Mouse (Mus musculus) adrenal gland, postnatal 14 days (tissue): ENCODE measurements at regions not wholly inside any gene's neighbourhood (a gene's known extent, or its start where the extent isn't known, plus 50 kb on each side); places are given as distances from the start of the nearest gene placed in this dataset.

Source experiments
- DNase-seq: peaks from one replicate; pipeline ENCODE4 v3.0.0; 2021; ENCODE audit warnings: mixed read lengths

DNA sequence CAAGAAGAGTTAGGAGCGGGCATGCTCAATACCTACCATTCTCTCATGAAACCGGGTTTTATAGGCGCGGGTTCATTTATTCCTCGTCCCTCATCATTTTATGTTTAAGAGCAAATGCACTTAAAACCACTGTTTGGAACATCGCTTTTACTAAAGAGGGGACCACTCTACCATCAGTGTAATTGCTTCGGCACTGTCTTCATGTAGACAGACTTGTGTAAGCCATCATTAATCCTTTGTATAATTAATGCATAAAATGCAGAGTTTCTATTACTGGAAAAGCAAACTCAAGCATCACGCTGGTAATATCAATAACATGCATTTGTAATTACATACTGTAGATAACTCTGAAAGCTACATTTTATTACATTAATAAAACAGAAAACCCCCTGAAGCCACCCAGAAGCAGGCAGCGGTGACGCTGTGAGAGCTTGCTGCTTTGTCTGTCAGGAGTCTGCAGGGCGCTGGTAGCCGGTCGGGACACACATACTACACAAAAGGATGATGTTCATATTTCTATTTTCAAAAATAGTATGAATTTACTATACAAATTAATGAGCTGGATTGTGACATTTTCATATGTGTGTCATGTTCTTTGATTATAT, 99.2 kb downstream of the Zfp281 start:
- no peak for DNase-seq

DNA sequence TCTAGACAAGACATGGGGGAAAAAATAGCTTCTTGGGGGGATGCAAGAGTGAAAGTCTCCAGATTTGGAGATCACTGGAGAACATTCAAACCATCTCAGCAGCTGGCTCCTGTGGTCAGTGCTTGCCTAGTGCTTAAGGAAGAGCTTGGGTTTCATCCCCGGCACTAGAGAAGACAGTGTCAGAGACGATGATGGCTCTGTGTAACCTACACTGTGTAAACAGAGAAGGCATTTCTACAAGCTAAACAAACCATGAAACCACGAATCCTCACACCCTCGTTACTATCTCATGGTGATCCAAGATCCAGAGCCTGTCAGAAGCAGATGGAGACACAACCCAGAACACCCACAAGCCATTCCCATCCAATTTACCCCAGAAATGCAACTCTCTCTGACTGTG, 100.5 kb downstream of the Zfp281 start:
- DNase-seq = no peak

DNA sequence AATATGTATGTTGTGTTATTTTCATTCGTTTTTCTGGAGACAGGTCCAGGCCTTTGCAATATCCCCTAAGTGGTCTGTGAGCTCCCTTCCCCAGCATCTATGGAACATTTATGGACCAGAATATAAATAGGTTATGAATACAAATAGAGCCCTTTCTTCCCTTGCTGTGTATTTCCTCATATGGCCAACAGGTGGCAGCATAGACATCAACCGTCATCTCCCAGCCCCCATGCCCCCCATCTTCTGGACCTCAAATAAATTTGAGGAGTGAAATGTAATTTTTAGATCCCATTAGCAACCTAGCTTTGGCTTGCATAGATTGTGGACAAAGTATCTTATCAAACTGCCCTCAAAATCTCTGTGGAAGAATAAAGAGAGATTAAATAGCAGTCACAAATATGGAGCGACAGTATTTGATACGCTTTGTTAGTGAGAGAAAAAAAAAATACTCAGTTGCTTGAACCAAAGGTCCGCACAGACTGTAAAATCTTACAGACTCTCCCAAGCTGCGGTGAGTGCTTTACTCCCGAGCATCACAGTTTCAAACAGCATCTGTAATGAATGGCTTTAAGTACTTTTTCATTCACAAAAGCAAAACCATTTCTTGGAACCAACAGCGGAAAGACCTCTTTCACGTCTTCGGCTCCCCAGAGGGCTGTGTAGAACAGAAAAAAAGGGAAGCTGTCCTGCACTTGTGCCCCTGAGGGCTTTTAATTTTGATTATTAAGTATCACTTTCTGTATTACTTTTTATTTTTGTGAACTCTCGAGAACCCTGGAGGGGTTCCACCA, 101.6 kb downstream of the Zfp281 start:
- no peak for DNase-seq

DNA sequence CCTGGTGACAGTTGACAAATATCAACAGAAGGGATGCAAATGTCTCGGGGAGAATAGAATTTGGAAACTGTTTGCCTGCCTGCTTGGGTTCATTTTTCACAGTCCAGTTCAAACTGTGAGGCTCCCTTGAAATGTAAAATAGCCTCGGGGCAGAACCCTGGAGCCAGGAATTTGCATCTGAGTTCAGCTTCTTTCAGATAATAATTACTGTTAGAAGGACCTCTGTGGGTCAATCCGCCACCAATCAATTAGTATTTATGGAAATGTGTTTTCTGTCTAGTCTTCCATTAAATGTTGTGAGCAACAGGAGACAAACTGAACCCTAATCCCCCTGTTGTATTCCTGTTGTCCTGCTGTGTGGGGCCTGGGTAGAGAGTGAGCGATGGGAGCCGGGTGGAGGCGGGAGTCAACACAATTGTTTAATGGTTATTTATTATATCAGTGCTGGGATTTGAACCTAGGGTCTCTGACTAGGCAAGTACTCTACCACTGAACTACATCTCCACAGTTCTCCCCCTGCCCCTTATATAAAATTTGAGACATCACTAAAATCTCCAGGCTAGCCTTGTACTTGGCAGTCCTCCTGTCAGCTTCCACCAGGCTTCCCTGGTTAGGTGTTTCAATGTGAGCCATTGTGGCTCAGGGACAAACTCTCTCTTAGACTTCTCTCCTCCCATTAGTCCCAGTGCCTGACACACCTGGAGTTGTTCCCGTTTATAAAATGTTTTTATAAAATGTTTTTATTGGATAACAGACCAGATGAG, 103.3 kb downstream of the Zfp281 start:
- DNase-seq = no peak

DNA sequence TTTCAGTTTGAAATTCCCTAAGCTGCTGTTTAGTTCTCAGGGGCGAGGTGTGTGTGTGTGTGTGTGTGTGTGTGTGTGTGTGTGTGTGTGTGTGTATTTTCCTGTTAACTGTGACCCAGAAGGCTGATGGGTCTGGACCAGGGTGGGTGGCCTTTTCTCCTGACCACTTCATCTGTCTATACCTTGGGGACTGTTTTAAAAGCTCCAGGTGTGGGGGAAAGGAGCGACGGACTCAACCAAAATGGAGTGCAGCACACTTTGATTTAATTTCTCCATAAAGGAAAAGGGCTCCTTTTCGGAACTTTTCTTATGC, 103.9 kb downstream of the Zfp281 start:
- DNase-seq = no peak

DNA sequence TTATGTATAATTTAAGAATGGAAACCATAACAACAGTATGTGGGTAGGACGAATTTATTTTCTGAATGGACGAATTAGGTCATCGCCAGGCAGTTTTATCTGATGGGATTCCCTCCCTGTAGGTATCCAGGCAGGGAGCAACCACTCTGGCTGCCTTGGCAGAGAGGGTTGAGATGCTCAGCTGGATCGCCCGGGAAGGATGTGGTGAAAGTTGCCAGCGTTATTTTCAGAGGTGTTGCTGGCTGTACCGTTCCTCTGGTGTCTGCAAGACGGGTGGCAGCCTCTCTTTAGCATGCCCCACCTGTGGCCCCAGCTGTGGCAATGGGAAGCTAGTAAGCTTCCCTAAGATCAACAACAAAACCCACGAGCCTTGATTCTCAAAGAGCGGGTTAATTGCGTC, 105.9 kb downstream of the Zfp281 start:
- DNase-seq = no peak

DNA sequence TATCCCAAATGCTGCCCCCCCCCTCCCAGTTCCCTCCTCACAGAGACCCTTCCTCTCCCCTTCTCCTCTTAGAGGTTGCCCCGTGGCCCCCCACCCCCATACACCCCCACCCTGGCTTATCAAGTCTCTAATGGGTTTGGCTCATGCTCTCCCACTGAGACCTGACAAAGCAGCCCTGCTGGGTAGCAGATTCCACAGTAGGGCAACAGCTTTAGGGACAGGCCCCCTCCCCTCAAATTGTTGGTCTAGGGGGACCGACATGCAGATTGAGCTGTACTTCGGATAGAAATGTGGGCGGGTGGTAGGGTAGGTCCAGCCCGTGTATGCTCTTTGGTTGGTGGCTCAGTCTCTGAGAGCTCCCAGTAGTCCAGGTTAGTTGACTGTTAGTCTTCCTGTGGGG, 113.3 kb downstream of the Zfp281 start:
- DNase-seq = no peak

DNA sequence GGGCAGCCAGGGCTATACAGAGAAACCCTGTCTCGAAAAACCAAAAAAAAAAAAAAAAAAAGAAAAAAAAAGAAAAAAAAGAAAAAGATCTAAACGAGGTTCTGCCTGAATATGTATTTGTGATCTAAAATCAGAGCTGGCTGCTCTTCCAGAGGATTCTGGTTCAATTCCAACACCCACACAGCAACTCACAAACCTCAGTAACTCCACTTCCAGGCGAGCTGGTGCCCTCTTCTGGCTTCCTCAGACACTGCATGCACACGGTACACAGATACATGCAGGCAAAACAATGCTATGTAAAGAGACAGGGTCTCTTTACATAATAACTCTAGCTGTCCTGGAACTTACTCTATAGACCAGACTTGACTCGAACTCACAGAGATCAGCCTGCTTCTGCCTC, 114.8 kb downstream of the Zfp281 start:
- DNase-seq = peak; percentile 60

DNA sequence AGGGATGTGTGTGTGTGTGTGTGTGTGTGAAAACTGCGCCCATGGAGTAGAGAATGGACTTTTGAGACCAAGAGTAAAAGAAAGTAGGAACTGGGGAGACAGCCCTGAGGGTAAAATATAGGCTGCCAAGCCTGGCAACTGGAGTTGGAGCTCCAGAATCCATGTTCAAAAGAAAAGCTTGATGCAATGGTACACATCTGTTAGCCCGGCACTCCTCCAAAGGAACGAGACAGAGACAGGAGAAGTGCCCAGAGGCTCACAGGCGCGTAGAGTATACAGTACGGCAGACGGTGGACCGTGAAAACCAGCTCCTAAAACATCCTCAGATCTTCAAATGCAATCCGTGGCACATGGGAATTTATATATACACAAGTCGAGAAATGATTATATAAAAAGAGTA, 116.4 kb downstream of the Zfp281 start:
- DNase-seq = no peak

DNA sequence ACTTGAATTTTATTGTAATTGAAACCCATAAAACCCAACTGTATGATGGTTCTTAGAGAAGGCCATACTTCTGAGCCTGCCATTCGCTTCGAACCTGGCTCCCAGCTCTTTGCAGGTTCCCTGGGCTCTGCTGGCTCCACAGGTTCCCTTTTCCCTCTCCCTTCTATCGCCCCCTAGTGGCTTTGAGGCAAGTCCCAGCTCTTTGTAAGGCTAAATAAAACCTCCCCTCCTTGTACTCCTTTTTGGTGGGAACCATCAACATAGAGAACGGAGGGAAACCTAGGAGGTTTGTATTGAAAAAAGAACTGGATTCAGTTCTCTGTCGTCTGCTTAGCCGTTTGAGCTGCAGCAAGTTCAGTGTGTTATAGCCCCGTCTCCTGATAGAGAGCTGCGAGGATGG, 124.5 kb downstream of the Zfp281 start:
- peak; percentile 73 for DNase-seq

DNA sequence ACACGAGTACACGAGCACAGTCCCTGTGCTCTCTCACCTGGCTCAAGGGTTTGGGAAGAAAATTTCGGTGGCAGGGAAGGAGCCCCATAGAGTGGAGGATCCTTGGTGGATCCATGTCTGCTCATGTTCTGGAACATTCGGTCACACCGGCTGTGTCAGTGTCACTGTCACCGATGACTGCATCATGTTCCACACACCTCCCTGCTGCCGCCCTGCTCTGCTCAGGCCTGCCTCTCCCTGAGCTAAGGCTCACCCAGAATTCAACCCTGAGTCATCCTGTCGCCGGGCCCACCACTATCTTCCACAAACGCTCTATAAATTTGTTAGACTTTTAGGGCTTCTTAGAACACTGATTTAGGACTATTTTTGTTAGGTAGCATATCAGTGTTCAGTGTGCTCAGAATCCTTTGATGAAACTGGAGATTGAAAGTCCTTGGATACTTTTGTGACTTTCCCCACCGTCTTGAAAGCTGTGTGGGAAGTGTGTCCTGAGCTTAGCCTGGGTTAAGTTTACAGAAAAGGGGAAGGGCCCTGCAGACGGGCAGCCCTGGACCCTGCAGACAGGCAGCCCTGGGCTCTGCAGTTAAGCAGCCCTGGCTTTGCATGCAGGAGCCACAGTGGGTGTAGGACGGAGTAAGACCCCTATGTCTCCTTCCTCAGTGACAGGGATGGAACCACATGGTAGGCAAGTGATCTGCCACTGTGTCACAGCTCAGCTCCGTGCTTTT, 126.9 kb downstream of the Zfp281 start:
- DNase-seq = peak; percentile 40

DNA sequence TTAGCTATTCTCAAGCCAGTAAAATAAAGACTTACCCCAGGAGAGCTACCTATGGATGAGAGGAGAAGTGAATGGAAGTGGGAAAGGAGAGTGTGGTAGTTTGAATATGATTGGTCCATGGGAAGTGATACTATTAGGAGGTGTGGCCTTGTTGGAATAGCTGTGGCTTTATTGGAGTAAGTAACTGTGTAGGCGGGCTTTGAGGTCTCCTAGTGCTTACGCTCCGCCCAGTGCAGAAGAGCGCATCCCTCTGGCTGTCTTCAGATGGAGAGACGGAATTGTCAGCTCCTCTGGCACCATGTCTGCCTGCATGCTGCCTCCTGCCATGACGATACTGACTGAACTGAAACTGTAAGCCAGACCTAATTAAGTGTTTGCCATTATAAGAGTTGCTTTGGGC, 129.6 kb downstream of the Zfp281 start:
- DNase-seq = no peak

DNA sequence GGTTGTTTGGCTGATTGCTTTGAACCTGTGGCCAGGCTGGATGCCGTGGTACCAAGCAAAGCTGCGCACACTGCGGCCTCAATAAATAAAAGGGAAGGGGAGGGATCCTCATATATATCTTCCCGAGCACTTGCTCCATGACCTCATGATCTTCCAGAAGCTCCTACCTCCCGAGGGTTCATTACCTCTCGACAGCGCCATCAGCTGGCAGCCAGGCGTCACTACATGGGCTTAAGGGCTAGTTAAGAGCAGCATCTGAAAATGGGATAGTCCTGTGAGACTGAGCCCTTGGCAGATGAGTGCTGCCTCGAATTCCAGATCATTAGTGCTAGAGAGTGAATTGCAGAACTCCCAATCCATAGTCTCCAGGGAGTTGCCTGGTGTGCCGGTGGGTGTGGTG, 134.0 kb downstream of the Zfp281 start:
- no peak for DNase-seq

DNA sequence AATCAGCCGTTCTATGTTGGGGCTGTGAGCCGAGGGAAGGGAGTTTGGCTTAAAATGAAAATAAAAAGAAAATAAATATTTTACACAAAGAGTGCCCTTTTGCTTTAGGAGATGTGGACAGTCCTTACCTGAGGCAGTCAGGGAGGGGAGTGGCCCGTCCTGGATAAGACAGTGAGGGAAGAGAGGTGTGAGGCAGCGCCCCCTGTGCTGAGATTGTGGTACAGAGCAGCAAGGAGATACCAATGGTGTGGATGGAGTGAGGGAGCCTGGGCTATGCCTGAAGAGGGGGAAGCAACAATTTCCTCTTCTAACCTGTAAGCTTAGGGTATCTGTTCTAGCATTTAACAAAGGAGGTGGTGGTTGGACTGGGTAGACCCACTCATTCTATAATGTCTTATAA, 134.5 kb downstream of the Zfp281 start:
- DNase-seq = no peak

DNA sequence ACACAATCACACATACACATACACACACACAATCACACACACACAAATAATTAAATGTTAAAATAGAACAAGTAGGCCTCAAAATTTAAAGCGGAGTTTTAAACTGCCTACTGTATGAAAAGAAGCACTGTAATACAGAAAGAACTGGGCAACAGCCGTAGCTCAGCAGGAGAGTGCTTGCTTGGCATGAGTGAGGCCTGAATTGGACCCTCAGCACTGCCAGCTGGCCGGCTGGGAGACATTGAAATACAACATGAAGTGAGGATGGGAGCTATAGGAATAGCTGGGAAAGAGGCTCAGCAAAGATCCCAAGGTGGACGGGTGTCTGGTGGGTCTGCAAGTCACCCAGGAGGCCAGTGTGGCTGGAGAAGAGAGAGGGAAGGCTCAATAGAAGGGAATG, 136.8 kb downstream of the Zfp281 start:
- DNase-seq = no peak

DNA sequence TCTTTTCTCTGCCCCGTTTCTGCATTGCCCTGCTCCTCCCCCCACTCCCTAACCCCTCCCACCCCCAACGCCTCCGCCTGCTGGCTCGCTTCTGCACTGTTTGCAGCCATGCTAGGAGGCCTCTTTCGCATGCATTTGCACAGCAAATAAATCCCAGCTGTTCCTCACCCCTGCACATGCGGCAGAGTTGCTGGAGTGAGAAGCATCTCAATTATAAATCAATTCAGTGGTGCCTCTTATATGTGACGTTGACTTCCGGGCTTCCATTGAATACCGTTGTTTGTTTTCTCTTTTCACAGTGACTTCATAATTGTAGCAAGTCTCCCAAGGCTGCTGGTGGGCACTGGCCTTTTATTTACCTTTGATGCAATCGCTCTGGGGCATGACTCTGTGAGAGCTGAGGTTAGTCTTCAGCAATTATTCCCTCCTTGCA, 144.3 kb downstream of the Zfp281 start:
- DNase-seq = peak; percentile 66

DNA sequence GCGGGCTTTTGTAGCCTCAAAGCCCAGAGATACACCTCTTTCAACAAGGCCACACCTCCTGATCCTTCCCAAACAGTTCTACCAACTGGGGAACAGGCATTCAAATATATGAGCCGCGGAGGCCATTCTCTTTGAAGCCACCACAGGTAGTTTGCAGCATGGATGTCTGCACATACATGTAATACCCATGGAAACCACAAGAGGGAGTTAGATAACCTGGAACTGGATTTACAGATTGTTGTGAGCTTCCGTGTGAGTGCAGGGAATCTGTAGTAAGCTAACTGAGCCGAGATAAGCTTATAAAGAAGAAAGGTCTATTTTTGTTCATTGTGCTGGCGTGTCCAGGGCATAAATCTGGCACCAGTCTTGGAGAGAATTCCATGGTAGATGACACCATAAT, 149.0 kb downstream of the Zfp281 start:
- no peak for DNase-seq

DNA sequence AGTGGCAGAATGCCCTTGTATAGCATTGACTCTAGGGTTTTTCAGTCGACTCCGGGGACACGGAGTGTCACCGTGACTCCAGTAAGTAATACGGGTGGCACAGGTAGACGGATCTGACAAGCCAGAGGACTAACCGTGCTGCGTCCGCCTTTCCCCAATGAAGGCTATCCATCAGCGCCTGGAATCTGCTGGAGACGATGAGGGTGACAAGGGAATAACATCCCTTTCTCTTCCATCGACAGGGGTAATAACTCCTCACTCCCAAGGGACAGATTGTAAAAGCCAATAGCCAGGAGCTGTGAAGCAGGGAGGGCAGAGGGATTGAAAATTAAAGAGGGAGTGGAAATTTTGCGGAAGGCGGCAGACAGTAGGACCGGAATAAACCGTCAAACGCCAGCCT, 151.5 kb downstream of the Zfp281 start:
- no peak for DNase-seq

DNA sequence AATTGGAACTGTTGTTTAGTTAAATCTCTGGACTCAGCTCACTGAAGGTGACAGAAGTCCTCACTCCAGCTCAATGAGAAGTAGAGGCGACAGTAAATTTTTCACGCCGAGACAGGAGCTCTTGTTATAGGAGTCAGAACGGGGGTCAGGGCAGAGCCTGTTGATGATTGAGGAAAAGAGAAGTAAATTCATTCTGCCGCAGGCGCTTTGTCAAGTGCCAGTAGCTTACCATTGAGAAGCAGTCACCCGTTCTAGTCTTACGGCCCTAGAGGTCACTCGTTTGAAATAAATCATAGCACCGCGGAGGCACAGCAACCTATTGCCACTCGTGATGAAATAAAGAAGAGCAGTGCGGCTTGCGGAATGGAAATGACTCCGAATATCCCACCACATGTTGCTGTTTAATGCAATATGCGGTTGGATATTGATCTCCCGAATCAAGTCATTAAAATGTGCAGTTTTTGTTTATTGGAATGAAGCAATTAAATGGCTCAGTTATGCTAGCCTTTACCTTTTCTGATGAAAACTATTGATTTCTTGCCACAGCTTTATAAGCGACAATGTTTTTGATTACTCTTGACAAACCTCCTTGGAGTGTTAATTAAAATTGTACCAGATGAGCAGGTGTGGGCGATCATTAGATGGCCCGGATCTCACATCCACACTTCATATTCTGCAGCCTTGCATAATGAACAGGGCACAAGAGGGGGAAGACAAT, 152.7 kb downstream of the Zfp281 start:
- DNase-seq = no peak

DNA sequence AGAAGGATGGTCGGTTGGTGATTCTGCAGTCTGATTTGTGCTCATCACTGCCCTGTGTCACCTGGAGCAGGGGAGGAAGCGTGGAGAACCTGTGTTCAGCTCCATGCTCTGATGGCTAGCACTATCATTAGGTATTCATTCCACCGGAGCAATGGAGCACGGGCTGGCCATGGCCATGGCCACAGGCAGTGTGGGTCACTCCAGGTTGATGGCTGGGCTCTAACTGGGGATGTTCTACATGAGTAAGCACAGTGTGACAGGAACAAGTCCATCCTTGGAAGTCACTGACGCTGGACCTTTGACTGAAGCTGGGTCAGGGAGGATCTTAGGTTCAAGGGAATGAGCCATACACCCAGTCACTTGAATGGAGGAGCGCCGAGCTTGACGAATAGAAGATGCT, 154.7 kb downstream of the Zfp281 start:
- DNase-seq = no peak

DNA sequence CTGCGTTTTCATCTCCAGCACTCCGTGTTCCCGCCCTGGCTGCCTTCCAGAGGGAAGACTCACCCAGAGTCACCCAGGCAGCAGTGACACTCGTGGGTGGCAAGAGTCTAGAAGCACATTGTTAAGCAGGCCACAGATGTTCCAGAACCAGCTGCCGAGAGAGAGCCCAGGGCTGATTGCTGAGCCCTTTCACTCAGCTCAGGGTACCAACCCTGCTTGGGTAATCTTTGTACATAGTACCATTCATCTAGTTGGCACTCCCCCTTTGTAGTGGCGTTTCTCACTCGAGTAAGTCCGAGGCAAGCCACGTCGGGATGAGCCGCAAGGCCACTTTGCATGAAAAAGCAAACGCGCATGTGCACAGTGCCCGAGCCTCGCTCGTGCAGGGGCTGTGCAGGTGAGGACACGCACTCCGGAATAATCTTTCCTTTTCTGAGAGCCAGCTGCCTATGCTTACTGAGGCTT, 156.9 kb downstream of the Zfp281 start:
- peak; percentile 44 for DNase-seq

DNA sequence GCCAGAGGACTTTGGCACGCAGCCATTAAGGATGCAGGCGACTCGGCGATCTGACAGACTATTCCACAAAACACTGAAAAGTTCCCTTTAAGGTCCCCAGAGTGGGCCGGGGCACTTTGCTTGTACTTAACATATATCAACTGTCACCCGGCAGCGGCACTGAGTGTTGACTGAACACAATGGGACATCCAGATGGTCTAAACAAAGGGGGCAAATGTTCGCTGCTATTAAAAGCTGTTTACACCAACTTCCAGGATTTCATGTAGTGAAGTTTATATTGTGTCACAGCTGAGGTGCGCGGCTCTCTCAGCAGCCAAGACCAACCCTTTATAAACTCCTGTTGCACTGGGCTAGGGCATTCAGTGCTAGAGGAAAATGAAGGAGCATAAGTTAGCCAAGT, 157.6 kb downstream of the Zfp281 start:
- DNase-seq = peak; percentile 52
